Mouse (Mus musculus): ENCODE results near the gene Kiss1r. TPM values are rescaled to one million over a fixed set of nuclear protein-coding genes. Genes with fewer than 3 reads are reported as not detected.
A peak's percentile ranks its signal among the peaks of the same experiment; 100 is the strongest.

Kiss1r gene
- total RNA-seq, 2 experiments from 2014 or later, result 0.41 to 0.43 TPM

GRCm38 (mm10) chr10:79896306-79896705 lies 20.5 kb upstream of the Kiss1r start:
- no peak for DNase-seq
- intact Hi-C loops (cut with DNase I), result no loop called here

GRCm38 (mm10) chr10:79896814-79897213 lies 20.0 kb upstream of the Kiss1r start:
- intact Hi-C loops (cut with DNase I), result no loop called here
- no peak for DNase-seq

- intact Hi-C loops (cut with DNase I), result no loop called here
- no peak for DNase-seq
These were observed 19.2 kb upstream of the Kiss1r start for GRCm38 (mm10) chr10:79897316-79898245.

- DNase-seq, result no peak
- intact Hi-C loops (cut with DNase I), result no loop called here
These were observed 15.8 kb upstream of the Kiss1r start for GRCm38 (mm10) chr10:79900951-79901410.

- intact Hi-C loops (cut with DNase I), result no loop called here
- DNase-seq, result no peak
These were observed 10.1 kb upstream of the Kiss1r start for GRCm38 (mm10) chr10:79906712-79907111.

- no peak for DNase-seq
- intact Hi-C loops (cut with DNase I), result no loop called here
These were observed 9.4 kb upstream of the Kiss1r start for GRCm38 (mm10) chr10:79907415-79907814.

- DNase-seq, result peak; percentile 93 to 96
- intact Hi-C loops (cut with DNase I), result no loop called here
These were observed 8.3 kb upstream of the Kiss1r start, which contains the start of gene Med16 for GRCm38 (mm10) chr10:79908167-79909091. TSS of gene Med16 (minus strand) at chr10:79908923.

GRCm38 (mm10) chr10:79909092-79909922 lies 7.5 kb upstream of the Kiss1r start:
- intact Hi-C loops (cut with DNase I), result no loop called here
- DNase-seq, result peak in 1 of 2 experiments; percentile 26

- no peak for DNase-seq
- intact Hi-C loops (cut with DNase I), result no loop called here
These were observed 6.2 kb upstream of the Kiss1r start, which contains the start of gene Gm26602 for GRCm38 (mm10) chr10:79910556-79910955. TSS of gene Gm26602 (plus strand) at chr10:79910856.

GRCm38 (mm10) chr10:79912412-79912811 lies 4.4 kb upstream of the Kiss1r start:
- intact Hi-C loops (cut with DNase I), result no loop called here
- no peak for DNase-seq

- DNase-seq, result no peak
- intact Hi-C loops (cut with DNase I), result no loop called here
These were observed 2.4 kb upstream of the Kiss1r start for GRCm38 (mm10) chr10:79914131-79914947.

GRCm38 (mm10) chr10:79914948-79915596 lies 1.7 kb upstream of the Kiss1r start:
- intact Hi-C loops (cut with DNase I), result no loop called here
- no peak for DNase-seq

GRCm38 (mm10) chr10:79916081-79916480 lies 690 bp upstream of the Kiss1r start:
- DNase-seq, result peak in 1 of 2 experiments; percentile 25
- intact Hi-C loops (cut with DNase I), result no loop called here

GRCm38 (mm10) chr10:79917532-79918100 lies 845 bp downstream of the Kiss1r start:
- intact Hi-C loops (cut with DNase I), result no loop called here
- DNase-seq, result no peak

GRCm38 (mm10) chr10:79918231-79919078 lies 1.7 kb downstream of the Kiss1r start:
- intact Hi-C loops (cut with DNase I), result no loop called here

GRCm38 (mm10) chr10:79919251-79919849 lies 2.6 kb downstream of the Kiss1r start:
- intact Hi-C loops (cut with DNase I), result no loop called here
- DNase-seq, result no peak

More at GRCm38 (mm10) chr10:79918231-79919078, 1.7 kb downstream of the Kiss1r start:
- peak in 1 of 2 experiments; percentile 37 for DNase-seq
